8 mouse cellular contexts compared by ENCODE assay signal in the genomic region with DNA sequence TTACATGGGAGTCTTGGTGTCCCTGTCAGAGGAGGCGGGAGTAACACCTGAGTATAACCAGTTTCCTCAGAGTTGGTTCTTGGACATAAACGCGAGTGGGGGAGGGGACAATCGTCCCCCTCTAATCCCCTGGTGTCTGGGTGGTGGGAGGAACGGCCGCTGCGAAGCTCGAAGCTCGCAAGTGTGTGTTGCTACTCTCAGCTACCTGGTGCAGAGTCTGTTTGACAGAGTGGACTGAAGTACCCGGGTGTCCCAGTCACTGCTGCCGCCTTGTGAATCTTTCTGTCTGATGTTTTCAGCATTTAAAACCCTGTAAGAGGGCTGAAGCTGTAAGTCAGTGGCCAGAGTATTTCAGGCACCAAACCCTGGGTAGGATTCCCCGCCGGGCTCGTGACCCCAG. TPM values are rescaled to one million over a fixed set of nuclear protein-coding genes. Genes with fewer than 3 reads are reported as not detected.
DNase-seq lines count a peak whose midpoint lies in the region; ATAC-seq lines count a peak whose summit lies in the region.

No protein-coding gene starts in this region.

- peaks cover 7% of the 10 kb centered on the region for H3K4me1 ChIP-seq in heart, embryonic 16.5 days (ENCODE audit: control insufficient read depth, insufficient read depth, low read length)
- peaks cover 22% of the 10 kb centered on the region for H3K4me1 ChIP-seq in forebrain, embryonic 15.5 days

- peak overlapping the region; percentile 94 for H3K4me2 ChIP-seq in heart, embryonic 16.5 days (ENCODE audit: low read depth, low read length)
- peak overlapping the region; percentile 94 for H3K4me2 ChIP-seq in forebrain, embryonic 15.5 days (replicated peaks)

- H3K27me3 ChIP-seq in heart, embryonic 16.5 days (ENCODE audit: control insufficient read depth, insufficient read depth, low read length), result peaks cover 13% of the 10 kb centered on the region
- peaks cover 15% of the 10 kb centered on the region; the same call in 1 of the 2 replicates for H3K27me3 ChIP-seq in forebrain, embryonic 15.5 days

- no peaks in the 10 kb centered on the region for H3K36me3 ChIP-seq in heart, embryonic 16.5 days (ENCODE audit: control insufficient read depth, insufficient read depth)
- no peaks in the 10 kb centered on the region for H3K36me3 ChIP-seq in forebrain, embryonic 15.5 days

- no peak overlapping the region for H3K27ac ChIP-seq in heart, embryonic 16.5 days (ENCODE audit: low read length)
- no peak overlapping the region for H3K27ac ChIP-seq in forebrain, embryonic 15.5 days (replicated peaks)

- no peak for ATAC-seq in heart, embryonic 16.5 days (replicated peaks; ENCODE audit: extremely low read depth, insufficient read depth, low FRiP score)
- ATAC-seq in forebrain, embryonic 15.5 days (replicated peaks), result no peak
- ATAC-seq in activated CD4-positive, CD25-positive, alpha-beta regulatory T cell, adult 4 months, result no peak

- H3K4me3 ChIP-seq in heart, embryonic 16.5 days (ENCODE audit: low read length), result peak overlapping the region; percentile 76
- H3K4me3 ChIP-seq in forebrain, embryonic 15.5 days, result peak overlapping the region; percentile 64

- no peaks in the 10 kb centered on the region for H3K9me3 ChIP-seq in heart, embryonic 16.5 days (replicated peaks; ENCODE audit: control insufficient read depth, low read length)
- no peaks in the 10 kb centered on the region for H3K9me3 ChIP-seq in forebrain, embryonic 15.5 days

- WGBS in heart, embryonic 16.5 days, result 7% methylated on average over 14 of the region's 14 CpGs
- WGBS in forebrain, embryonic 15.5 days, result 5% methylated on average over 14 of the region's 14 CpGs

- intact Hi-C loops in heart, postnatal 25 days (cut with DNase I), result no loop called here

- DNase-seq in heart, postnatal 25 days (ENCODE audit: low spot score), result no peak
- DNase-seq in ZHBTc4 (ENCODE audit: low read depth, low spot score), result peak; percentile 23
- DNase-seq in lung, postnatal 36 days, result peak; percentile 12
- no peak for DNase-seq in spleen, postnatal 36 days (ENCODE audit: low spot score in 2 of 2)
- DNase-seq in adrenal gland, adult 2 months, result no peak

- no peak overlapping the region; the same call in 1 of the 2 replicates for H3K9ac ChIP-seq in heart, embryonic 16.5 days (ENCODE audit: low read length)
- H3K9ac ChIP-seq in forebrain, embryonic 15.5 days (replicated peaks), result peak overlapping the region; percentile 59; the same call in 1 of the 2 replicates

RNA-seq across cellular contexts. Expression of a gene that starts 1.0 kb away (rescaled TPM):
- 2.5 and 2.7 TPM in 2 replicates for polyA plus RNA-seq in heart, embryonic 16.5 days (2015; fragmentation: Nextera tagmentation; extraction: Ambion mirVana)
- total RNA-seq in heart, postnatal 25 days (2021), result 1 to 10 TPM; 1.6 to 1.7 TPM
- polyA plus RNA-seq in forebrain, embryonic 15.5 days (2015; fragmentation: Nextera tagmentation; extraction: Ambion mirVana), result 11.5 and 12.6 TPM in 2 replicates
- total RNA-seq in adrenal gland, adult 2 months (2021), result 10 to 100 TPM; 15.0 to 18.2 TPM
- polyA plus RNA-seq in adrenal gland, adult 2 months (2012; rRNA removed), result 33.2 and 49.0 TPM in 2 replicates
- polyA plus RNA-seq in activated CD4-positive, CD25-positive, alpha-beta regulatory T cell, adult 4 months (2017; shearing (Covaris generic)), result not detected

Comparison
In these comparisons a context has a peak if more than half of its experiments do, and no peak if none do; other contexts are left out.
1. DNase-seq: peak in ZHBTc4 (single experiment) and lung, postnatal 36 days (single experiment); none in heart, postnatal 25 days (single experiment), spleen, postnatal 36 days (0 of 2) and adrenal gland, adult 2 months (single experiment).